Mouse (Mus musculus) megakaryocyte, embryonic 14.5 days (primary cell): ENCODE results near the gene Lmntd2.

Source experiments
- FLI1 ChIP-seq: IDR thresholded peaks from 2 replicates; pipeline ENCODE4 v1.6.1; 2012; ENCODE audit warnings: low read length, inconsistent platforms, mixed read lengths
- GATA1 ChIP-seq: IDR thresholded peaks from 3 replicates; pipeline ENCODE4 v1.6.1; 2012; ENCODE audit warnings: mixed read lengths, low read length, inconsistent platforms, borderline replicate concordance

- TF ChIP-seq FLI1 (no peak), GATA1 (no peak)
Measured at GRCm38 (mm10) chr7:141188194-141188593, 25.7 kb downstream of the Lmntd2 start.
